Mouse (Mus musculus) limb, embryonic 15.5 days (tissue): Measurements from ENCODE around the gene Rhbdd1. TPM values are rescaled to one million over a fixed set of nuclear protein-coding genes. Genes with fewer than 3 reads are reported as not detected.

Experiments
- ATAC-seq: fragments of 200-750 bp; cut with Nextera tagmentation; 2 replicates; pipeline ENCODE4 v1.8.0; 2017; ENCODE audit warnings: low read depth, moderate TSS enrichment; ENCODE audit not compliant: insufficient number of reproducible peaks, low FRiP score, low TSS enrichment
- H3K27ac ChIP-seq: fragments of 300-500 bp; sonication (generic); 2 replicates; pipeline ENCODE4 v1.5.1; 2015; ENCODE audit warnings: moderate library complexity, mild to moderate bottlenecking, inconsistent platforms
- H3K27me3 ChIP-seq: fragments of 300-500 bp; sonication (generic); 2 replicates; pipeline ENCODE4 v1.6.1; 2015; ENCODE audit warnings: inconsistent platforms
- H3K36me3 ChIP-seq: fragments of 300-500 bp; sonication (generic); 2 replicates; pipeline ENCODE4 v1.6.1; 2015; ENCODE audit warnings: inconsistent platforms
- H3K4me1 ChIP-seq: fragments of 300-500 bp; sonication (generic); 2 replicates; pipeline ENCODE4 v1.6.1; 2015; ENCODE audit warnings: inconsistent platforms
- H3K4me2 ChIP-seq: fragments of 300-500 bp; sonication (generic); 2 replicates; pipeline ENCODE4 v1.6.1; 2015; ENCODE audit warnings: mild to moderate bottlenecking, inconsistent platforms
- H3K4me3 ChIP-seq: fragments of 300-500 bp; sonication (generic); 2 replicates; pipeline ENCODE4 v1.5.1; 2015; ENCODE audit warnings: mild to moderate bottlenecking, inconsistent platforms
- H3K9ac ChIP-seq: fragments of 300-500 bp; sonication (generic); 2 replicates; pipeline ENCODE4 v1.6.1; 2015; ENCODE audit warnings: inconsistent platforms
- H3K9me3 ChIP-seq: fragments of 300-500 bp; sonication (generic); 2 replicates; pipeline ENCODE4 v1.6.1; 2016; ENCODE audit warnings: inconsistent platforms
- WGBS: fragments of 180-500 bp; shearing (Covaris S2); methylation state at CpG from one replicate; pipeline ENCODE4 v1.1.7; 2015; 5-methylcytosine and 5-hydroxymethylcytosine counted together
- polyA plus RNA-seq: library from polyadenylated mRNA; unstranded; fragments of >200 nt; fragmentation: Nextera tagmentation; extraction: Ambion mirVana; gene quantifications from 2 replicates; pipeline ENCODE4 v1.2.1, GENCODE M21; 2015

The Rhbdd1 gene
- polyA plus RNA-seq, 1 experiment from 2014 or later: 11.2 TPM

- H3K27me3 ChIP-seq: no peaks in the 10 kb centered on the region
- no peak for ATAC-seq
- no peak overlapping the region for H3K4me2 ChIP-seq
These were observed 13.6 kb downstream of the Rhbdd1 start for GRCm38 (mm10) chr1:82329954-82330247.

GRCm38 (mm10) chr1:82334506-82334905 is 18.3 kb downstream of the Rhbdd1 start:
- no peak overlapping the region for H3K4me2 ChIP-seq
- ATAC-seq: no peak
- no peaks in the 10 kb centered on the region for H3K36me3 ChIP-seq
- H3K9me3 ChIP-seq: no peaks in the 10 kb centered on the region
- WGBS: 75% methylated on average over 3 of the region's 3 CpGs
- H3K4me1 ChIP-seq: no peaks in the 10 kb centered on the region
- no peak overlapping the region for H3K9ac ChIP-seq
- H3K27ac ChIP-seq: no peak overlapping the region
- H3K4me3 ChIP-seq: no peak overlapping the region
- H3K27me3 ChIP-seq: no peaks in the 10 kb centered on the region

More at GRCm38 (mm10) chr1:82329954-82330247, 13.6 kb downstream of the Rhbdd1 start:
- no peaks in the 10 kb centered on the region for H3K36me3 ChIP-seq
- H3K27ac ChIP-seq: no peak overlapping the region
- H3K9ac ChIP-seq: no peak overlapping the region
- no peaks in the 10 kb centered on the region for H3K4me1 ChIP-seq
- H3K9me3 ChIP-seq: no peaks in the 10 kb centered on the region
- no peak overlapping the region for H3K4me3 ChIP-seq

- Histone ChIP-seq H3K4me3 (no peak overlapping the region), H3K9ac (no peak overlapping the region), H3K27ac (no peak overlapping the region), H3K36me3 (no peaks in the 10 kb centered on the region), H3K9me3 (no peaks in the 10 kb centered on the region), H3K27me3 (no peaks in the 10 kb centered on the region), H3K4me2 (no peak overlapping the region), H3K4me1 (no peaks in the 10 kb centered on the region)
- WGBS: 77% methylated on average over 2 of the region's 2 CpGs
- no peak for ATAC-seq
These were observed 36.8 kb downstream of the Rhbdd1 start for GRCm38 (mm10) chr1:82353089-82353488.

- Histone ChIP-seq H3K4me1 (no peaks in the 10 kb centered on the region), H3K4me3 (no peak overlapping the region), H3K27me3 (no peaks in the 10 kb centered on the region), H3K4me2 (no peak overlapping the region), H3K27ac (no peak overlapping the region), H3K36me3 (no peaks in the 10 kb centered on the region), H3K9me3 (no peaks in the 10 kb centered on the region), H3K9ac (no peak overlapping the region)
- ATAC-seq: no peak
- 83% methylated on average over 2 of the region's 2 CpGs for WGBS
These were observed 37.5 kb downstream of the Rhbdd1 start for GRCm38 (mm10) chr1:82353755-82354154.

- no peaks in the 10 kb centered on the region for H3K9me3 ChIP-seq
- H3K27me3 ChIP-seq: no peaks in the 10 kb centered on the region
- H3K4me1 ChIP-seq: peaks cover 20% of the 10 kb centered on the region
- WGBS: 63% methylated on average over 20 of the region's 20 CpGs
- no peak overlapping the region for H3K27ac ChIP-seq
- H3K36me3 ChIP-seq: no peaks in the 10 kb centered on the region
- no peak overlapping the region for H3K9ac ChIP-seq
- no peak overlapping the region for H3K4me2 ChIP-seq
- no peak overlapping the region for H3K4me3 ChIP-seq
- ATAC-seq: no peak
These were observed 42.8 kb downstream of the Rhbdd1 start for GRCm38 (mm10) chr1:82358871-82359647.

GRCm38 (mm10) chr1:82359648-82360026 is 43.4 kb downstream of the Rhbdd1 start:
- no peaks in the 10 kb centered on the region for H3K9me3 ChIP-seq
- H3K4me3 ChIP-seq: no peak overlapping the region
- H3K4me2 ChIP-seq: no peak overlapping the region
- no peak overlapping the region for H3K9ac ChIP-seq
- 48% methylated on average over 1 of the region's 1 CpGs for WGBS
- H3K4me1 ChIP-seq: peaks cover 20% of the 10 kb centered on the region
- H3K27me3 ChIP-seq: no peaks in the 10 kb centered on the region
- H3K36me3 ChIP-seq: no peaks in the 10 kb centered on the region
- ATAC-seq: no peak
- H3K27ac ChIP-seq: no peak overlapping the region

GRCm38 (mm10) chr1:82361240-82361639 is 45.0 kb downstream of the Rhbdd1 start:
- no peak overlapping the region for H3K4me3 ChIP-seq
- H3K27ac ChIP-seq: 0 out of 2 replicates have a peak overlapping the region, but pooled peaks have one; percentile 29
- no peaks in the 10 kb centered on the region for H3K27me3 ChIP-seq
- H3K4me1 ChIP-seq: peaks cover 20% of the 10 kb centered on the region
- H3K36me3 ChIP-seq: no peaks in the 10 kb centered on the region
- H3K9me3 ChIP-seq: no peaks in the 10 kb centered on the region
- no peak overlapping the region for H3K4me2 ChIP-seq
- peak; percentile 68; the same call in 1 of the 2 replicates for ATAC-seq
- no peak overlapping the region for H3K9ac ChIP-seq
- WGBS: 19% methylated on average over 4 of the region's 4 CpGs

- Histone ChIP-seq H3K9me3 (no peaks in the 10 kb centered on the region), H3K27ac (peak overlapping the region; percentile 29; the same call in 1 of the 2 replicates), H3K4me2 (no peak overlapping the region), H3K9ac (no peak overlapping the region), H3K4me3 (no peak overlapping the region), H3K36me3 (no peaks in the 10 kb centered on the region), H3K27me3 (no peaks in the 10 kb centered on the region), H3K4me1 (peaks cover 20% of the 10 kb centered on the region)
- WGBS: 29% methylated on average over 6 of the region's 6 CpGs
- ATAC-seq: no peak
These were observed 45.9 kb downstream of the Rhbdd1 start for GRCm38 (mm10) chr1:82362165-82362564.

GRCm38 (mm10) chr1:82364047-82364446 is 47.8 kb downstream of the Rhbdd1 start:
- H3K9ac ChIP-seq: no peak overlapping the region
- ATAC-seq: no peak
- no peaks in the 10 kb centered on the region for H3K9me3 ChIP-seq
- H3K4me1 ChIP-seq: peaks cover 20% of the 10 kb centered on the region
- H3K27me3 ChIP-seq: no peaks in the 10 kb centered on the region
- no peaks in the 10 kb centered on the region for H3K36me3 ChIP-seq
- no peak overlapping the region for H3K27ac ChIP-seq
- H3K4me2 ChIP-seq: no peak overlapping the region
- WGBS: 57% methylated on average over 7 of the region's 7 CpGs
- H3K4me3 ChIP-seq: no peak overlapping the region

GRCm38 (mm10) chr1:82364468-82364867 is 48.2 kb downstream of the Rhbdd1 start:
- peaks cover 20% of the 10 kb centered on the region for H3K4me1 ChIP-seq

GRCm38 (mm10) chr1:82371636-82372428 is 55.6 kb downstream of the Rhbdd1 start:
- H3K4me1 ChIP-seq: no peaks in the 10 kb centered on the region
- no peak overlapping the region for H3K4me3 ChIP-seq
- ATAC-seq: no peak
- no peaks in the 10 kb centered on the region for H3K27me3 ChIP-seq
- H3K36me3 ChIP-seq: no peaks in the 10 kb centered on the region
- no peaks in the 10 kb centered on the region for H3K9me3 ChIP-seq
- no peak overlapping the region for H3K27ac ChIP-seq
- 76% methylated on average over 5 of the region's 5 CpGs for WGBS
- no peak overlapping the region for H3K4me2 ChIP-seq
- H3K9ac ChIP-seq: no peak overlapping the region

More at GRCm38 (mm10) chr1:82364468-82364867, 48.2 kb downstream of the Rhbdd1 start:
- Histone ChIP-seq H3K27ac (no peak overlapping the region), H3K36me3 (no peaks in the 10 kb centered on the region), H3K27me3 (no peaks in the 10 kb centered on the region), H3K4me3 (no peak overlapping the region), H3K9ac (no peak overlapping the region), H3K4me2 (no peak overlapping the region), H3K9me3 (no peaks in the 10 kb centered on the region)
- whole genome bisulfite sequencing: 60% methylated on average over 6 of the region's 6 CpGs
- no peak for ATAC-seq

- H3K36me3 ChIP-seq: no peaks in the 10 kb centered on the region
- no peaks in the 10 kb centered on the region for H3K4me1 ChIP-seq
- H3K27ac ChIP-seq: no peak overlapping the region
- H3K27me3 ChIP-seq: no peaks in the 10 kb centered on the region
- H3K9me3 ChIP-seq: no peaks in the 10 kb centered on the region
- ATAC-seq: no peak
- H3K9ac ChIP-seq: no peak overlapping the region
- WGBS: 94% methylated on average over 8 of the region's 8 CpGs
- H3K4me2 ChIP-seq: no peak overlapping the region
- no peak overlapping the region for H3K4me3 ChIP-seq
These were observed 57.7 kb downstream of the Rhbdd1 start for GRCm38 (mm10) chr1:82373924-82374323.
